Mouse (Mus musculus) CH12.LX (cell line): Measurements from ENCODE around the gene Agrp. TPM values are rescaled to one million over a fixed set of nuclear protein-coding genes. Genes with fewer than 3 reads are reported as not detected.
A peak's percentile ranks its signal among the peaks of the same experiment; 100 is the strongest.

ENCODE experiments used
- DNase-seq: peaks from one replicate; pipeline ENCODE4 v3.0.0-alpha.2; 2013; ENCODE audit errors: extremely low read depth
- H3K27ac ChIP-seq: 2 replicates; pipeline ENCODE4 v1.5.1; 2012; ENCODE audit warnings: low read depth, mild to moderate bottlenecking, control low read depth, moderate library complexity; ENCODE audit not compliant: insufficient read depth
- H3K27me3 ChIP-seq: replicated peaks from 2 replicates; pipeline ENCODE3; 2012; ENCODE audit warnings: inconsistent platforms
- H3K36me3 ChIP-seq, 2 experiments: replicated peaks in 1 of 2; 2 replicates each; pipeline versions ENCODE3 to v1.6.1; 2012; ENCODE audit warnings: inconsistent platforms in 1 of 2, low read length in 1 of 2, mild to moderate bottlenecking in 1 of 2, mixed read lengths in 1 of 2, moderate library complexity in 1 of 2; ENCODE audit not compliant: control insufficient read depth in 1 of 2, insufficient read depth in 1 of 2
- H3K4me1 ChIP-seq, 2 experiments: 2 replicates each; pipeline ENCODE4 v1.6.1; 2012; ENCODE audit warnings: inconsistent platforms in 1 of 2, moderate library complexity in 1 of 2; ENCODE audit not compliant: insufficient read depth in 2 of 2, control insufficient read depth in 1 of 2
- H3K4me2 ChIP-seq: 2 replicates; pipeline ENCODE4 v1.6.1; 2012; ENCODE audit warnings: low read depth, mild to moderate bottlenecking, control low read depth; ENCODE audit not compliant: poor library complexity, insufficient read depth, severe bottlenecking
- H3K4me3 ChIP-seq, 3 experiments: fragments of 150-350 bp in 1 of 3; sonication (generic) in 1 of 3; replicated peaks in 1 of 3; 2 replicates each; pipeline versions ENCODE3 to v1.5.1; 2011 to 2012; ENCODE audit warnings: low read depth in 2 of 3, low read length in 2 of 3, mild to moderate bottlenecking in 2 of 3, moderate library complexity in 2 of 3, control low read depth in 1 of 3, improper control_type of control experiment in 1 of 3, inconsistent platforms in 1 of 3, mixed read lengths in 1 of 3; ENCODE audit not compliant: poor library complexity in 1 of 3
- H3K79me2 ChIP-seq: replicated peaks from 2 replicates; pipeline ENCODE4 v1.6.1; 2012; ENCODE audit warnings: mild to moderate bottlenecking, moderate library complexity; ENCODE audit not compliant: control insufficient read depth, poor library complexity, insufficient read depth, severe bottlenecking; ENCODE audit errors: extremely low read depth
- H3K9ac ChIP-seq: 2 replicates; pipeline ENCODE4 v1.6.1; 2012; ENCODE audit warnings: low read depth, mild to moderate bottlenecking, control low read depth, moderate library complexity; ENCODE audit not compliant: insufficient read depth
- H3K9me3 ChIP-seq: replicated peaks from 2 replicates; pipeline ENCODE3; 2012; ENCODE audit warnings: low read length, inconsistent platforms, mixed read lengths
- BHLHE40 ChIP-seq: IDR thresholded peaks from 2 replicates; pipeline ENCODE4 v1.6.1; 2011; ENCODE audit warnings: mild to moderate bottlenecking, low read depth, low read length, improper control_type of control experiment
- E2F4 ChIP-seq: IDR thresholded peaks from 2 replicates; pipeline ENCODE4 v1.6.1; 2011; ENCODE audit warnings: low read depth, low read length, improper control_type of control experiment; ENCODE audit not compliant: insufficient replicate concordance
- ELF1 ChIP-seq: IDR thresholded peaks from 2 replicates; pipeline ENCODE4 v1.6.1; 2014; ENCODE audit warnings: low read depth, mild to moderate bottlenecking, inconsistent platforms, low read length, improper control_type of control experiment
- ETS1 ChIP-seq: conservative IDR thresholded peaks from 2 replicates; pipeline ENCODE4 v1.6.1; 2012; ENCODE audit warnings: low read depth, mild to moderate bottlenecking, inconsistent platforms, low read length, improper control_type of control experiment, moderate library complexity
- GABPA ChIP-seq: IDR thresholded peaks from 2 replicates; pipeline ENCODE4 v1.6.1; 2012; ENCODE audit warnings: low read depth, low read length, improper control_type of control experiment, inconsistent platforms; ENCODE audit not compliant: insufficient replicate concordance
- JUND ChIP-seq: conservative IDR thresholded peaks from 2 replicates; pipeline ENCODE4 v1.6.1; 2011; ENCODE audit warnings: low read depth, low read length, improper control_type of control experiment
- MAFK ChIP-seq: IDR thresholded peaks from 2 replicates; pipeline ENCODE4 v1.6.1; 2011; ENCODE audit warnings: low read length, improper control_type of control experiment; ENCODE audit not compliant: insufficient replicate concordance
- MAZ ChIP-seq: IDR thresholded peaks from 2 replicates; pipeline ENCODE4 v1.6.1; 2012; ENCODE audit warnings: low read depth, mild to moderate bottlenecking, inconsistent platforms, low read length, improper control_type of control experiment, moderate library complexity
- PAX5 ChIP-seq: IDR thresholded peaks from 2 replicates; pipeline ENCODE4 v1.6.1; 2012; ENCODE audit warnings: low read length, inconsistent platforms, mixed read lengths
- SIN3A ChIP-seq: IDR thresholded peaks from 2 replicates; pipeline ENCODE4 v1.6.1; 2012; ENCODE audit warnings: low read length, improper control_type of control experiment, inconsistent platforms
- SMC3 ChIP-seq: IDR thresholded peaks from 2 replicates; pipeline ENCODE4 v1.6.1; 2011; ENCODE audit warnings: low read depth, low read length, improper control_type of control experiment
- TBP ChIP-seq: conservative IDR thresholded peaks from 2 replicates; pipeline ENCODE4 v1.6.1; 2011; ENCODE audit warnings: low read depth, low read length, improper control_type of control experiment
- UBTF ChIP-seq: IDR thresholded peaks from 2 replicates; pipeline ENCODE4 v1.6.1; 2012; ENCODE audit warnings: low read depth, mild to moderate bottlenecking, inconsistent platforms, low read length, improper control_type of control experiment, moderate library complexity
- ZC3H11A ChIP-seq: IDR thresholded peaks from 2 replicates; pipeline ENCODE4 v1.6.1; 2012; ENCODE audit warnings: low read depth, mild to moderate bottlenecking, inconsistent platforms, low read length, improper control_type of control experiment
- ZMIZ1 ChIP-seq: IDR thresholded peaks from 2 replicates; pipeline ENCODE4 v1.6.1; 2012; ENCODE audit warnings: low read depth, mild to moderate bottlenecking, inconsistent platforms, low read length, improper control_type of control experiment
- ZNF384 ChIP-seq: IDR thresholded peaks from 2 replicates; pipeline ENCODE4 v1.6.1; 2012; ENCODE audit warnings: low read depth, low read length, improper control_type of control experiment, inconsistent platforms
- dilution Hi-C: fragments of 300-500 bp; cut with MboI; formaldehyde crosslinking; loops from 2 replicates; pipeline ENCODE4 v1.14.3; 2020; ENCODE audit warnings: low sequenced_read_pairs; ENCODE audit not compliant: extremely low pct_unique_long_range_greater_than_20kb, extremely low pct_ligation_motif_present
- in situ Hi-C: fragments of 300-500 bp; cut with MboI; formaldehyde crosslinking; loops from 3 replicates; pipeline ENCODE4 v1.14.3; 2019; ENCODE audit warnings: low sequenced_read_pairs, low pct_ligation_motif_present, low pct_unique_long_range_greater_than_20kb, mixed read lengths
- polyA plus RNA-seq: library from polyadenylated mRNA; unstranded; fragments of >175 nt; gene quantifications from 2 replicates; pipeline ENCODE4 v1.2.1, GENCODE M21; 2012; ENCODE audit warnings: low read depth; ENCODE audit not compliant: insufficient read length
- total RNA-seq, 2 experiments: library from RNA; depleted of rRNA; stranded (reverse); fragments of 300-350 nt in 1 of 2; fragments of >200 nt in 1 of 2; gene quantifications; 2 replicates each; pipeline ENCODE4 v1.2.3; 2012 to 2014

The Agrp gene
- total and polyA plus RNA-seq, 3 experiments = 0.30 TPM; not detected in 2

GRCm38 (mm10) chr8:105571810-105572209, 65.4 kb downstream of the Agrp start:
- dilution Hi-C loops = no loop called here
- no peaks in the 10 kb centered on the region for H3K79me2 ChIP-seq
- DNase-seq = no peak
- H3K9me3 ChIP-seq = no peaks in the 10 kb centered on the region
- TF ChIP-seq E2F4 (no peak), TBP (no peak), ZMIZ1 (no peak), GABPA (no peak), SIN3A (no peak), MAFK (no peak), ETS1 (no peak), MAZ (no peak), ZNF384 (no peak), JUND (no peak), UBTF (no peak), PAX5 (no peak)
- TF ChIP-seq, all 38 proteins: peak for 0
- no peak overlapping the region for H3K9ac ChIP-seq
- H3K27me3 ChIP-seq = no peaks in the 10 kb centered on the region
- peaks cover 4 to 8% of the 10 kb centered on the region in 2 experiments; a peak in 3 of 4 replicates for H3K4me1 ChIP-seq
- no peak overlapping the region for H3K4me2 ChIP-seq
- in situ Hi-C loops = no loop called here
- peaks cover 0 to 3% of the 10 kb centered on the region in 2 experiments for H3K36me3 ChIP-seq
- no peak overlapping the region for H3K4me3 ChIP-seq
- no peak overlapping the region for H3K27ac ChIP-seq

DNA sequence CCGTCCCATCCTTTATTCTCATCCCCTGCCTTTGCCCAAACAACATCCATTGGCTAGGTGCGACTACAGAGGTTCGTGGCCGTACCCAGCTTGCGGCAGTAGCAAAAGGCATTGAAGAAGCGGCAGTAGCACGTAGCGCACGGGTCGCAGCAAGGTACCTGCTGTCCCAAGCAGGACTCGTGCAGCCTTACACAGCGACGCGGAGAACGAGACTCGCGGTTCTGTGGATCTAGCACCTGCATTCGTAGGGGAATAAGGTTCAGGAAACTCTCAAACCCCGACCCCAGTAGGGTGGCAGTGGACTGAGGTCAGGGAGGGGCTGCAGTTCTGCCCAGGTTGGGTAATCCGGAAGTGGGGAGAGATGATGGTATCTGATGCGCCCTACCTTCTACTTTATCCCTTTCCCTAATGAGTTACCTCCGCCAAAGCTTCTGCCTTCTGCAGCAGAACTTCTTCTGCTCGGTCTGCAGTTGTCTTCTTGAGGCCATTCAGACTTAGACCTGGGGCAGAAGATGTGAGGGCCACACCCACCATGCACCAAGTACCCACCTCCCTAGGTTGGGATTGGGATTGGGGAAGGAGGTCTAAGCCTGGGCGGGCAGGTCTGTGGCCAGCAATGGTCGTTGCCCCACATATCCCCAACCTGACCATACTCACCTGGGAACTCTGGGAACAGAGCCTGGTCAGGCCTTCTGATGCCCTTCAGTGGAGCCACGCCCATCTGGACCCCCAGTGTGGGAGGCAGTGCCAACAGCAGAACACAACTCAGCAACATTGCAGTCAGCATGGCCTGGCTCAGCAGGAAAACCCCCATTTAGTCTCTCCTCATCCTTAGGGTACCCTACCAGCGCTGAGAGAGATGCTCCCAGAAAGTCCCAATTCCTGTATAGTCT, 70.2 kb downstream of the Agrp start:
- H3K4me2 ChIP-seq = peak overlapping the region; percentile 39
- no peak for DNase-seq
- H3K27me3 ChIP-seq = no peaks in the 10 kb centered on the region
- no peaks in the 10 kb centered on the region for H3K9me3 ChIP-seq
- in situ Hi-C loops = no loop called here
- TF ChIP-seq ZC3H11A (no peak), MAFK (no peak), SMC3 (no peak), BHLHE40 (peak; percentile 33; the same call in 1 of the 2 replicates), JUND (no peak), ELF1 (peak; percentile 73)
- dilution Hi-C loops = no loop called here
- peak overlapping the region; percentile 46 to 90 (median 67) for H3K4me3 ChIP-seq
- peaks cover 4 to 31% of the 10 kb centered on the region in 2 experiments; a peak in 3 of 4 replicates for H3K4me1 ChIP-seq
- H3K36me3 ChIP-seq = peaks cover 0 to 20% of the 10 kb centered on the region in 2 experiments
- no peak overlapping the region for H3K27ac ChIP-seq
- H3K79me2 ChIP-seq = no peaks in the 10 kb centered on the region
- peak overlapping the region; percentile 45 for H3K9ac ChIP-seq
